Mouse (Mus musculus): Measurements from ENCODE around the gene Rab39. TPM values are rescaled to one million over a fixed set of nuclear protein-coding genes. Genes with fewer than 3 reads are reported as not detected.

Gene Rab39
- total RNA-seq, 1 experiment from 2014 or later = 0.60 TPM

GRCm38 (mm10) chr9:53665428-53665827 lies 40.6 kb downstream of the Rab39 start:
- no peak for ATAC-seq (replicated peaks in 1 of 2; ENCODE audit: insufficient read depth in 1 of 2, low FRiP score in 2 of 2, low TSS enrichment in 1 of 2, low read depth in 1 of 2, poor library complexity in 2 of 2, severe bottlenecking in 2 of 2)

DNA sequence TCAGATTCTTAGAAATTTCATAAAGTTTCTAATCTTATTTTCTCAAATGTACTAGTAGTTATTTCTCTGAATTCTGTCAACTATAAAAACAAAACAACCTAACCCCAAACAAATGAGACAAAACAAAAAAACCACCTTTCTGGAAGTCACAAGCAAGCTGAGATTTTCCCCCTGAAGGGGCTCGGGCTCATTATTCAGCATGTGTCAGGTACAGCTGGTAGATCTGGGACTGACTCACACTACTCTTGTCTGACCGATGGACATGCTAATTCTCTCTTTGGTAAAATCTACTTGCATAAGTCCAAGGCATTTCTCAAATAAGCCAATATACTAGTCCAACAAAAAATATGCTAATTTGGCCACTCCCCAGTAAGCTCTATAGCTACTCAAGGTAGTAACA lies 41.2 kb downstream of the Rab39 start:
- no peak for ATAC-seq (replicated peaks in 1 of 2; ENCODE audit: insufficient read depth in 1 of 2, low FRiP score in 2 of 2, low TSS enrichment in 1 of 2, low read depth in 1 of 2, poor library complexity in 2 of 2, severe bottlenecking in 2 of 2)

DNA sequence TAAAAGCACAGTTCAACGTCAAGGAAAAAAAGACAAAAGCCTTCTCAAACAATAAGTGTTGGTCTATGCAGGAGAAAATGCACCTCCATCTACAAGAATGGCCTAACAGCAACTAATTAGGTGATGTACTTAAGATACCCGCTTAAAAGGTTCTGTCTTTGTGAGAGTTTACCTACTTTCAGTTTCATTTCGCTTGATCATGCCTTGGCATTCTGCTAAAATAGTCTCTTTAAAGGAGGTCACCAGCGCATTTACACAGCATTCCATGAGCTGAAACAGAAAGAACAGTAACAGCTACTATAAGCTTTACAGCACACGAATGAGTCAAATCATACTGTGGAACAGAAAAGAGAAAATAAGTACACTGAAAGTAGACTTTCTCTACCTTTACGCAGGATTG lies 71.2 kb downstream of the Rab39 start:
- ATAC-seq (replicated peaks in 1 of 2; ENCODE audit: insufficient read depth in 1 of 2, low FRiP score in 2 of 2, low TSS enrichment in 1 of 2, low read depth in 1 of 2, poor library complexity in 2 of 2, severe bottlenecking in 2 of 2) = no peak

Other genes starting within 250 kb of the Rab39 start
- 64.8 and 69.7 TPM in 2 replicates for gene Atm, start 169.5 kb downstream of the Rab39 start, total RNA-seq (2017)
- gene Npat, start 169.2 kb downstream of the Rab39 start, total RNA-seq (2017) = 27.8 and 37.9 TPM in 2 replicates
- gene Acat1, start 95.8 kb downstream of the Rab39 start, total RNA-seq (2017) = 63.2 and 74.0 TPM in 2 replicates
- 61.7 and 81.6 TPM in 2 replicates for gene Cul5, start 36.2 kb downstream of the Rab39 start, total RNA-seq (2017)
- 15.3 and 19.9 TPM in 2 replicates for gene Slc35f2, start 65.3 kb upstream of the Rab39 start, total RNA-seq (2017)
- gene Sln, start 143.9 kb upstream of the Rab39 start, total RNA-seq (2017) = not detected in 2 replicates